Mouse (Mus musculus): ENCODE measurements at regions not wholly inside any gene's neighbourhood (a gene's known extent, or its start where the extent isn't known, plus 50 kb on each side); places are given as distances from the start of the nearest gene placed in this dataset.

- ATAC-seq (ENCODE audit: low FRiP score, low read depth) (no peak), DNase-seq (ENCODE audit: low spot score) (no peak)
- Histone ChIP-seq H3K36me3 (ENCODE audit: control insufficient read depth, insufficient read depth, low read length) (no peaks in the 10 kb centered on the region), H3K4me1 (ENCODE audit: control insufficient read depth, insufficient read depth, low read length) (no peaks in the 10 kb centered on the region), H3K4me2 (replicated peaks; ENCODE audit: low read depth, low read length, severe bottlenecking) (no peak overlapping the region), H3K4me3 (replicated peaks; ENCODE audit: low read length) (no peak overlapping the region), H3K9me3 (ENCODE audit: control insufficient read depth, low read length) (no peaks in the 10 kb centered on the region), H3K27me3 (ENCODE audit: control insufficient read depth, insufficient read depth, low read length) (no peaks in the 10 kb centered on the region), H3K27ac (replicated peaks; ENCODE audit: low read depth, low read length) (no peak overlapping the region), H3K9ac (ENCODE audit: low read depth, low read length, severe bottlenecking) (no peak overlapping the region)
- WGBS: 73% methylated on average over 2 of the region's 2 CpGs
- no peak for TF ChIP-seq POLR2A (IDR thresholded peaks at IDR 0.05; ENCODE audit: borderline replicate concordance, extremely low read depth, insufficient read depth, insufficient read length)
These were observed 800.8 kb upstream of the Tenm2 start for GRCm38 (mm10) chr11:38036582-38036981.

- TF ChIP-seq POLR2A (IDR thresholded peaks at IDR 0.05; ENCODE audit: borderline replicate concordance, extremely low read depth, insufficient read depth, insufficient read length): no peak
- H3K9me3 ChIP-seq (ENCODE audit: control insufficient read depth, low read length): no peaks in the 10 kb centered on the region
- no peaks in the 10 kb centered on the region for H3K27me3 ChIP-seq (ENCODE audit: control insufficient read depth, insufficient read depth, low read length)
- no peak for ATAC-seq (ENCODE audit: low FRiP score, low read depth)
- no peaks in the 10 kb centered on the region for H3K4me1 ChIP-seq (ENCODE audit: control insufficient read depth, insufficient read depth, low read length)
- H3K27ac ChIP-seq (replicated peaks; ENCODE audit: low read depth, low read length): no peak overlapping the region
- no peaks in the 10 kb centered on the region for H3K36me3 ChIP-seq (ENCODE audit: control insufficient read depth, insufficient read depth, low read length)
- DNase-seq (ENCODE audit: low spot score): no peak
- WGBS: 77% methylated on average over 2 of the region's 2 CpGs
- H3K4me2 ChIP-seq (replicated peaks; ENCODE audit: low read depth, low read length, severe bottlenecking): no peak overlapping the region
- no peak overlapping the region for H3K9ac ChIP-seq (ENCODE audit: low read depth, low read length, severe bottlenecking)
- H3K4me3 ChIP-seq (replicated peaks; ENCODE audit: low read length): no peak overlapping the region
These were observed 798.9 kb upstream of the Tenm2 start for GRCm38 (mm10) chr11:38034526-38035286.

- no peak for DNase-seq (ENCODE audit: low spot score)
- no peaks in the 10 kb centered on the region for H3K9me3 ChIP-seq (ENCODE audit: control insufficient read depth, low read length)
- ATAC-seq (ENCODE audit: low FRiP score, low read depth): no peak
- H3K27me3 ChIP-seq (ENCODE audit: control insufficient read depth, insufficient read depth, low read length): no peaks in the 10 kb centered on the region
- no peak overlapping the region for H3K27ac ChIP-seq (replicated peaks; ENCODE audit: low read depth, low read length)
- no peaks in the 10 kb centered on the region for H3K4me1 ChIP-seq (ENCODE audit: control insufficient read depth, insufficient read depth, low read length)
- H3K4me2 ChIP-seq (replicated peaks; ENCODE audit: low read depth, low read length, severe bottlenecking): no peak overlapping the region
- no peak overlapping the region for H3K4me3 ChIP-seq (replicated peaks; ENCODE audit: low read length)
- TF ChIP-seq POLR2A (IDR thresholded peaks at IDR 0.05; ENCODE audit: borderline replicate concordance, extremely low read depth, insufficient read depth, insufficient read length): no peak
- H3K9ac ChIP-seq (ENCODE audit: low read depth, low read length, severe bottlenecking): no peak overlapping the region
- H3K36me3 ChIP-seq (ENCODE audit: control insufficient read depth, insufficient read depth, low read length): no peaks in the 10 kb centered on the region
These were observed 785.9 kb upstream of the Tenm2 start for GRCm38 (mm10) chr11:38021704-38022103.

- Histone ChIP-seq H3K4me2 (replicated peaks; ENCODE audit: low read depth, low read length, severe bottlenecking) (no peak overlapping the region), H3K9ac (ENCODE audit: low read depth, low read length, severe bottlenecking) (no peak overlapping the region), H3K9me3 (ENCODE audit: control insufficient read depth, low read length) (no peaks in the 10 kb centered on the region), H3K4me1 (ENCODE audit: control insufficient read depth, insufficient read depth, low read length) (no peaks in the 10 kb centered on the region), H3K4me3 (replicated peaks; ENCODE audit: low read length) (no peak overlapping the region), H3K36me3 (ENCODE audit: control insufficient read depth, insufficient read depth, low read length) (no peaks in the 10 kb centered on the region), H3K27ac (replicated peaks; ENCODE audit: low read depth, low read length) (no peak overlapping the region), H3K27me3 (ENCODE audit: control insufficient read depth, insufficient read depth, low read length) (no peaks in the 10 kb centered on the region)
- 85% methylated on average over 2 of the region's 2 CpGs for WGBS
- ATAC-seq (ENCODE audit: low FRiP score, low read depth) (no peak), DNase-seq (ENCODE audit: low spot score) (no peak)
- no peak for TF ChIP-seq POLR2A (IDR thresholded peaks at IDR 0.05; ENCODE audit: borderline replicate concordance, extremely low read depth, insufficient read depth, insufficient read length)
These were observed 742.4 kb upstream of the Tenm2 start for GRCm38 (mm10) chr11:37978131-37978530.

DNA sequence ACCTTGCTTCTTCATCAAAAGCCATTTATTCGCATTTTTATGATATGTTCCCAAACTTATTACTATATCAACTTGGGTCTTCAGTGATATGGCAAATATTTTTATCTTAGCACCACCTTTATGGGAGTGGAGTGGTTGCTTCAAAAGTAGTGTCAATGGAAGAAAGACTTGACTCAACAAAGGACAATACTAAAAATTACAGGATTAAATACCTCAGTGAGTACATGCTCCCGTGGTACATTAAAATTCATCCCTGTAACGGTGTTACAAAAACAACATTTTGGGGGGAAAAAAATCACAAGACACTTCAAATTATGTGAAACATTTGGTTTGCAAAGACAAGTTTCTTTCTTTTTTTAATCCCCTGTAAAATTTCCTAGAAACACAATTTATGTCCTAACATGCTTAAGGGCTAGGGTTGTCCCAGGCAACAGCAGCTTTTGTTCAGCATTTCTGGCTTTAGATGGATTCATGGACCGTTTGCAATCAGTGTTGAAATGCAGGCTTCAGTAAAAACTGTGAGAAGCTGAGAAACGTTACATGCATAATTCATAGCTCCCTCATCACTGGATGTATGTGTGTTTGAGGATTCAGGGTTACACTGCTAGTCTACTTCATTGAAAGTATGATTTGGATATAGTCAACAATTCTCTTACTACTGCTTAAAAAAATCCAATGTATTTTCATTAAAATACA is 700.8 kb upstream of the Tenm2 start:
- Histone ChIP-seq H3K9me3 (ENCODE audit: control insufficient read depth, low read length) (no peaks in the 10 kb centered on the region), H3K9ac (ENCODE audit: low read depth, low read length, severe bottlenecking) (no peak overlapping the region), H3K4me3 (replicated peaks; ENCODE audit: low read length) (no peak overlapping the region), H3K4me1 (ENCODE audit: control insufficient read depth, insufficient read depth, low read length) (no peaks in the 10 kb centered on the region), H3K36me3 (ENCODE audit: control insufficient read depth, insufficient read depth, low read length) (no peaks in the 10 kb centered on the region), H3K27ac (replicated peaks; ENCODE audit: low read depth, low read length) (no peak overlapping the region), H3K27me3 (ENCODE audit: control insufficient read depth, insufficient read depth, low read length) (no peaks in the 10 kb centered on the region), H3K4me2 (replicated peaks; ENCODE audit: low read depth, low read length, severe bottlenecking) (no peak overlapping the region)
- ATAC-seq (ENCODE audit: low FRiP score, low read depth) (no peak), DNase-seq (ENCODE audit: low spot score) (no peak)
- 72% methylated on average over 5 of the region's 5 CpGs for WGBS
- no peak for TF ChIP-seq POLR2A (IDR thresholded peaks at IDR 0.05; ENCODE audit: borderline replicate concordance, extremely low read depth, insufficient read depth, insufficient read length)
